Mouse (Mus musculus) neutrophil, adult 5-6 weeks (primary cell): ENCODE measurements around the gene Ptdss2. TPM values are rescaled to one million over a fixed set of nuclear protein-coding genes. Genes with fewer than 3 reads are reported as not detected.

ENCODE experiments used
- ATAC-seq: fragments of 151-379, 151-347 bp; 2 replicates; pipeline ENCODE4 v1.8.0; 2017; ENCODE audit warnings: mild to moderate bottlenecking, moderate TSS enrichment; ENCODE audit not compliant: insufficient number of reproducible peaks, poor library complexity, low FRiP score, severe bottlenecking; ENCODE audit errors: extremely low read depth
- total RNA-seq: library from RNA; stranded (forward); fragments of 200-1000 nt; gene quantifications from 2 replicates; pipeline ENCODE4 v1.2.3, GENCODE M21; 2017

Ptdss2 gene
- total RNA-seq, 1 experiment from 2014 or later, result 4.2 TPM

DNA sequence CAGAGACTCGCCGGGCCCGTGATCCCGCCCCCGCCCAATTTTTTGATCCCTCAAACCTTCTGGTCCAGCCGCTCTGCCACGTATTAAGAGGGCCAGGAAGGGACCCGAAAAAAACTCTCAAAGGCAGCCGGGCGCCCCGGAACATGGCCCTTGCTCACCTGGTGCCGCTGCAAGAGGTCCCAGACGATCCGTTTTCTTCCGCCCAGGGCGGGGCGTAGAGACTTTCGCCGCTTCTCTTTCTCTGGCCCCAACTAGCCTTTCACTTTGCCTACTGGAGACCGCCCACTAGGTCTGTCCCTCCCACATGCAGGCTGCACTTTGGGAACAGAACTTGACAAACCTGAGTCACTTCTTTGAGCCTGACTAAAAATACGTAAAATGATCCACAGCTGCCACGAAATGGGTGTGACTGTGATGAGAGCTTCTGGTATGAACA lies 46.4 kb downstream of the Ptdss2 start:
- ATAC-seq, result peak; percentile 76

DNA sequence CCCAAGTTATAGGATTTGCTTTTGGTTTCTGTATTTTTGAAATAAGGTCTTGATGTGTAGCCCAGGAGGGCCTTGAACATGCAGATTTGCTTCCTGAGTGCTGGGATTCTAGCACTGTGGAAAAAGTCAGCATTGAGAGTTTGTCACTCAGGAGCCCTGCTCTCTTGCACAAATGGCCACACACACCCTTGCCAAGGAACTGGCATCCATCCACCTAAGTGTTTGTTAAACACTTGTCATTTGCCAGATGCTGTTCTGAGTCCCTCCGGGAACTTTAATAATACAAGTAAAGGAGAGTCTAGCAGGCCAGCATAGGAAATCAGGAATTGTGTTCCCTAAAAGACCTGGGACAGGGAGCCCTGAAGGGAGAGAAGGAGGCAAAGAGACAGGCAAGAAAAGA lies 47.1 kb downstream of the Ptdss2 start:
- ATAC-seq, result no peak

DNA sequence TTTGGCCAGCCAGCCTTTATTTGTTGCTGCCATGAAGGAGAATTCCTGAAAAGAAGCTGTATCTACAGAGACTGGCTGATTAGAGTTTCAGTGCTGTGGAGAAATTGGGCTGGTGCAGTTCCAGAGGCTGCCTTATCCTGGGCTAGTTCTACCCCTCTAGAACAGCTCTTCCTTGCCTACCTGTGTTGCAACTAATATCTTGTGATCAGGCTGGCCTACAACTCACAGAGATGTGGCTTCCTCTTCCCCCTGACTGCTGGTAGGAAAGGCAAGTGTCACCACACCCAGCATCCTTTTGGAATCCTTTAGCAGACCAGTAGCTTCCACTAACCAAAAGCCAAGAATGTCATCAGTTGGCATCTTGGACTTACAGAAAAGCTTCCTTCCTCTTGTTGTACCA lies 47.7 kb downstream of the Ptdss2 start:
- ATAC-seq, result no peak

DNA sequence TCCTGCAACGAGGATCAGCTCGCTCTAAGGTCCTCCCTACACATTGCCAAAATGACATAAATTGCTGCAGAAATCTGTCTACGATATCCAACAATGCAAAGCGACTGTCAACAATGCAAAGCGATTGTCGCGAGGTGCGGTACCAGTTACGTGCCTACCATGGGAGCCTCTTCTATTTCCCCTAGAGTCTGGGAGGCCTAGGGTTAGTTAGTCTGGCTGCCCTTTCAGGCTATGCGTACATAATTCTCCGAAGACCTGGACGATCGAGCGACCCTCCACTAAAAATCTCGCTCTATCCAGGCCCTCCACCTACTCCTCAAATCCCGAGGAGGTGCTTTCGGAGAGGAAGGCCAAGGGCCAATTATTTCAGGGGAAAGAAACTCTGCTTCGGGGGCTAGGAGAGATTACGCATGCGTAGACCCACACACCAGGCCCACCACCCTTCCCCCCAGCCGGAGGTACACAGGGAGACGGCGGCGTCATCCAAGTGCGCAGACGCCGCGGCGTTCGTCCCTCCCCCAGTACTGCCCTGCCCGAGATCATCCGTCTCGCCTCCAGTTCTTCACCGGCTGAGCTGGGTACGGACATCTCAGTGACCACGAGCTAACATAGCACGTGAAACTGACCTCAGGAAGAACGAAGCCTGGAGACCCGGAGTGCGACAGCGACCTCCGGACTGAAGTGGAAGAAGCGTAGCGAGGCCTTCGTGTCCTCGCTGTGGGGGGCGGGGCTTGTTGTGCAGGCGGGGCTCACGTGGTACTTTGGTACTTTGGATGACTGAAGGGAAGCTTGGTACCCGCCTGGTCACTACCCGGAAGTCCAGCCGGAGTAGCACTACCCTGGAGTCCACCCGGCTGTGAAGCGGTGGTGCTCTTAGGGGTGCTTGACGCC lies 50.2 kb downstream of the Ptdss2 start, which contains the start of gene Rnh1:
TSS of gene Rnh1 (minus strand) at position 742 of the 891 bp plus-strand sequence.
- ATAC-seq, result peak; percentile 78

DNA sequence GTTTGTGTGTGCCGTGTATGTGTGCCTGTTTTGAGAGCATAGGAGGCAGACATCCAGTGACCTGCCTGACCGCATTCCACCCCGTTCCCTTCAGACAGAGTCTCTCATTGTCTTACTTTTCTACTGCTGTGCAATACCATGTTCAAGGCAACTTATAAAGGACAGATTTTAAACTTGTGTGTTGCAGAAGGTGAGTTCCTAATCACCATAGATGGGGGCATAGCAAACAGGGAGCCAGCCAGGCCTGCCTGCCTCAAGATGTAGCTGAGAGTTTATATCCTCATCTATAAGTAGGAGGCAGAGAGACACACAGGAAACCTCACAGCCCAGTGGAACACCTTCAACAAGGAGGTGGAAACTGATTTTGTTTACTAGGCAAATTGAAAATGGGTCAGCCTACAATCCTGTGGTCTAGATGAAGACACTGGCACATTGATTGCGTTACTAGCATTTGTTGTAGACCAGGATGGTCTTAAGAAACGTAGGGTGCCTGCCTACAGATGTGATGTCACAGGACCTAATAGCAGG lies 51.2 kb downstream of the Ptdss2 start:
- ATAC-seq, result no peak

DNA sequence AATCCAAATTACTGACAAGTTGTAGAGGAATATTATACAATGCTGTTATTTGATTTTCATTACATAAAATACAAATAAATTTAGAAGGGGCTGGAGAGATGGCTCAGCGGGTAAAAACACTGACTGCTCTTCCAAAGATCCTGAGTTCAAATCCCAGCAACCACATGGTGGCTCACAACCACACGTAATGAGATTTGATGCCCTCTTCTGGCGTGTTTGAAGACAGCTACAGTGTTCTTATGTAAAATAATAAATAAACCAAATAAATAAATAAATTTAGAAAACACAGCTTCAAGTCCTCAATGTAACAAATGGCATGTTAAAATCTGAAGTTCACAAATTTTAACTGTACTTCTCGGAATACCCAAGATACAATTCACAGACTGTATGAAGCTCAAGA lies 52.9 kb downstream of the Ptdss2 start:
- ATAC-seq, result no peak

DNA sequence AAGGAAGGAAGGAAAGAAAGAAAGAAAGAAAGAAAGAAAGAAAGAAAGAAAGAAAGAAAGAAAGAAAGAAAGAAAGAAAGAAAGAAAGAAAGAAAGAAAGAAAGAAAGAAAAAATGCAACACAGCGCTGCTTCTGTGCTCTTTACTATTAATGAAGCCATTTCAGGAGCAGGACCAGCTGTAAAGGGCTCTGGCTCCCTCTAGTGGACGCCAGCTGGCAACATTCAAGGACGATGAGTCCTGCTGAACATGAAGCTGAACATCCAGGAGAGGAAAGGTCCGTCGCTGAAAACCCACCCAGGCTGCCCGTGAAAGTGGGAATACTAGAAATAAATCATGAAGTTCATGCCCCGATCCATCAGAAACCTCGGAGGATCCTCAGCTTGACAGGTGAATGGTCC lies 54.0 kb downstream of the Ptdss2 start:
- peak; percentile 77 for ATAC-seq

DNA sequence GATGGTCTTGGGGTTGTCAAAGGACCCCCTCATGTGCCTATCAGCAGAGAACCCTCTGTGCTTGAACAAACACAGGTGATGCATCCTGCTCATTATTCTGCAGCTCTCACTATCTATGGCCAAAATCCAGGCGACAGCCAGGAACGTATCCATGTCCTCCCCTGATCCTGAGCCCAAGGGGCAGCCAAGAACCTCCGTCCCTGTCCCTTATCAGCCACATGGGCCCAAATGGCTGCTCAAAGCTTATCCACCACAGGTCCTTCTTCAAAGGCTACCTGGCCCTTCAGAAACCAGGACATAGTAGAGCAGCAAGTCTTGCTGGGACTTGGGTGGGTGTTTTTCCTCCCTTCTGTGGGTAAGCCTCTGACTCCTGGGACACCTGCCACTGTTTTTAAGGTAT lies 66.0 kb downstream of the Ptdss2 start:
- no peak for ATAC-seq

DNA sequence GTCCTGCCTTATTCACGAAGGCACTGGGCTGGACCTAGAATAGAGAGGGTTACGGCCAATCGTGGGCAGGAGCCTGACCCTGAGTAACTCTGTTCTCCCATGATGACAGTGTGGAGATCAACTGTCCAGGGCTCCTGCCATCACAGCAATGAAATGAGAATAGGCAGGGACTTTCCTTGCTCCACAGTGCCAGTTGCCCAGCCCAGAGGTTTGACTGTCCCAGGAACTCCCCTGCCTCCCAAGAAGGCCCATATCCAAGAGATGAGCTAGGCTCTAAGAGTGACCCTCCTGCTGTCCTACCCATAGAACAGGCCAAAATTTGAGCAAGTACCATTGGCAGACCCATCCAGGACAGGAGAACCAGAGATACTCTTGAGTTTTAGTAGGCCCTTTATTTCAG lies 66.6 kb downstream of the Ptdss2 start:
- no peak for ATAC-seq

DNA sequence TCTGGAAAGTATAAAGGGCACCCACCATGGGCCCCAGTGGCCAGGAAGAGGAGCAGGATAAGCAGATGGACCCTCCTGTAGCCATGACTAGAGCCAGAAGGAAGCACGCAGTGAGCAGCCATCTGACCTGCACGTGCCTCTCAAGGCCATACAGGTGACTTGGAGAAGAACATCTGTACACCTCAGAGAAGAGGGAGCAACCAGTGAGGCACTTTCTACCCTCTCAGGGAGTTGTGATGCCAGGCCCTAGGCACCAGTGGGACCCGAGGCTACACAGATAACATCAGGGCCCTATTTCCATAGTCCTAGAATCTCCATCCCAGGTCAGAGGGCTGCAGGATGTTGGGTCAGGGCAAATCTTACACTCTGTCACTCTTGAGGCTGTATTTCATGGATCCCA lies 68.0 kb downstream of the Ptdss2 start:
- ATAC-seq, result no peak

DNA sequence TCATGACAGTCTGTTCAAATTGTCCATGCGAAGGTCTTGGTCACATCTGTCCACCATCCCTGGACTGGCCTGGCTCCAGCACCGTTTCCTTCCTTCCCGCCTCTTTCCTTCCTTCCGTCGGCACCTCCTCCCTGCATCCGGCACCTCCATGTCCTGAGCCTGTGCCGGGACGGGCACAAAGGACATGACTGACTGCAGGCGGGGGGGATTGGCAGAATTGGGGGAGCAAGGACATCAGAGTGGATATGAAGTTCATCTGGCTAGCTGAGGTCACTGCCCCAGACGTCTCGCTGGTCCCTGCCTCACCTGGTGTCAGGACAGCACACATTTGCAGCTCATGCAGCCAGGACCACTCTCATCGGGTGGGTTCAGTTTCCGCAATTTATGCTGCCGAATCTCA lies 68.9 kb downstream of the Ptdss2 start:
- no peak for ATAC-seq

DNA sequence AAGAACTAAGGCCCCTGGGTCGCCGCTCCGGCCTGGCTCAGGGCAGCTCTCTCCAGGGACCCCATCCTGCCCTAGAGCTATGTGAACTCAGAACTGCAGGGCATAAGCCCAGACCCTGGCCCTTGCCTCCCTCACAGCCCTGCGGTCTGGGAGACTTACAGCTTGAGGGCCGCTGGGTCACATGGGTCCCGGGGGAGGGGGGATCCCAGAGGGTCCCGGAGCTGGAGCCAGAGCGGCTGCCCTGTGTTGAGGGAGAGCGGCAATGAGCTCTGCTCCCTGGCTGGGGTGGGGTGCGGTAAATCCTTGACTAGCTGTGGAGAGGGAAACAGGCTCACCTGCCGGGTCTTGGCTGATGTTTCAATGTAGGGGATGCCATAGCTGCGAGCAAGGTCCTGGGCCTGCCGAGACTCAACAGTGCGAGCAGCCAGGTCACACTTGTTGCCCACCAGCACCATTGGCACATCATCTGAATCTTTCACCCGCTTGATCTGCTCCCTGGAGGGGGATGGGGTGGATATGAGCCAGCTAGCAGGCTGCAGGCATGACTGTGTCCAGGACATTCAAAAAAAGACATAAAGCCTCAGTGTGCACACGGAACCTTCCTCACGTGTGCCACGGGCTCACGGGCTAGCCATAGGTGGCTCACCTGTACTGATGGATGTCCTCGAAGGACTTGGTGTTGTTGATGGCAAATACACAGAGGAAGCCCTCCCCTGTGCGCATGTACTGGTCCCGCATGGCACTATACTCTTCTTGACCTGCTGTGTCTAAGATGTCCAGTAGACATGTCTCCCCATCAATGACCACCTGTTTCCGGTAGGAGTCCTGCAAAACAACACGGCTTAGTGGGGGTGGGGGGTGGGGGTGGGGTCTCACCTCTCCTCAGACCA lies 69.9 kb downstream of the Ptdss2 start:
- no peak for ATAC-seq

DNA sequence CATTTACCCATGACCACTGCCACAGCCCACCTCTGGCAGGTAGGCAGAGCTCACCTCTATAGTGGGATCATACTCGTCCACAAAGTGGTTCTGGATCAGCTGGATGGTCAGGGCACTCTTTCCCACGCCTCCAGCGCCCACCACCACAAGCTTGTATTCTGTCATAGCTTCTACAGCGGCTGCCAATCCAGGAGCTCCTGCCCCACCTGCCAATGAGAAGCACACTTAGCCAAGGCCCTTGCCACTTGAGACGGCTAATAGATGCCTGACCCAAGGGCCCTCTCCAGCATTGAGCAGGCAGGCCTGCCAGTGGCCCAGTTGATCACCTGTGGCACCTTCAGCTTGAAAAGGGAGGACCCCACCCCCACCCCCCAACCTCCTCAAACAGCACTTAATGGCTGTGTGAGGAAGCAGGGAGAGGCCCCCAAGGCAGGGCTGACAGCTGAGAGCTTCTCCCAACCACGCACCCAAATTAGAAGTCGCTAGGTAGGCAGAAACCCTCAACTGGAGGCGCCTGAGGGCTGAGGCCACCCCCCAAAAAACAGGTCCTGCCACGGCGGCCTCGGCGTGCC lies 70.7 kb downstream of the Ptdss2 start:
- ATAC-seq, result no peak

DNA sequence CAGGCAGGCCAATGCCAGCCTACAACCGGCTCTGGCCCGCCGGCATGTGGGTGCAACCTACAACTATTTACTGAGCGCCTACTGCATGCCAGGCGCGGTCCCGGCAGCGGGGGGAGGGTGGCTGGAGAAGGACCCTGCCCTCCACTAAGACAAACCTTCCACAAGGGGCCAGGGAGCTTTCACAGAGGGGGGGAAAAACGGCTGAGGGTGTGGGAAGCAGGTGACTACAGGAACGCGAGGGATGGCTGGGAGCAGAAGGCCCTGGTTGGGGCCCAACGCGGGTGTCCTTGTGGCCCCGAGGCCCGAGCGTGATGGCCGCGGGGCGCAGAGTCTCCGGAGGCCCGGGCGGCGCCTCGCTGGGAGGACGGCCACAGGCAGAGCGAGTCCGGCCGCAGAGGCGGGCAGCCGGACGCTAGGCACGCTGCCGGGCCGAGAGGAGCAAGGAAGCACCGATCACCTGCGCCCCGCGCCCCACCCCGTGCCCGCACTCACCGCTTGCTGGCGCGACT lies 71.2 kb downstream of the Ptdss2 start:
- ATAC-seq, result no peak

DNA sequence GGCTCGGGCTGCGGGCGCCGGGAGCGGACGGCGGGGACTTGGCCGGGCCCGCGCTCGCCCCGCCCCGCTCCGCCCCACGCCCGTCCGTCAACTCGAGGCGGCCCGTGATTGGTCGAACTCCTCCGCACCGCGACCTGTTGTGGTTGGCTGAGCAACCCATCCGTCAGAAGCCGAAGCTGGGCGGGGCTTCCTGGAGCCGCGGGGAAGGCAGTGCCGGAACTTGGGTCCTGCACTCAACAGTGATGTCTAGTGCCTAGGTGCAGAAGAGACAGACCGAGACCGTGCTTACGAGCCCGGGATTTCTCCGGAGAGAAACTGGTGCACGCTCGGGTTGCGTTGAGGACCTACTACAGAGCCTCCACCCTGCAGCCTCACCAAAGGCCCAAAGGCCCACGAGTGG lies 71.8 kb downstream of the Ptdss2 start, which contains the start of the genes Hras and Lrrc56:
TSS of gene Hras (minus strand) at position 58 of the 400 bp plus-strand sequence.
TSS of gene Lrrc56 (plus strand) at position 210 of the 400 bp plus-strand sequence.
- ATAC-seq, result peak; percentile 90

DNA sequence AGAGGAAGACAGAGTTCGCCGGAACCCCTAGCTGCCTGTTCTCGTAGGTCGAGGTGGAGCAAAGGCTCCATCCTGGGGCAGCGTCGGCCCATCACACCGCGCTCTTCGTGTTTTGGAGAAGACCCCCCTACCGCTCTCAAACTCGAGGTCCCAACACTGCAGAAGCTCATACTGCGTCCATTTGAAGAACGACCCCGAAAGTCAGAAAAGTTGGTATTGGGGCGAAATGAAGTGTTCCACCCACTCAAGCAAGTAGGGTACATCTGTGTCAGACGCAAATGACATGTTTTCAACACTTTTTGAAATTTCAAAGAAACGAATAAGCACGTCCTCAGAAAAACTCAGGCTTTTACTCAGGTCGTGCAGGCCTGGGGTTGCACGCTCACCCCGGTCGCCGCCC lies 72.2 kb downstream of the Ptdss2 start:
- no peak for ATAC-seq

DNA sequence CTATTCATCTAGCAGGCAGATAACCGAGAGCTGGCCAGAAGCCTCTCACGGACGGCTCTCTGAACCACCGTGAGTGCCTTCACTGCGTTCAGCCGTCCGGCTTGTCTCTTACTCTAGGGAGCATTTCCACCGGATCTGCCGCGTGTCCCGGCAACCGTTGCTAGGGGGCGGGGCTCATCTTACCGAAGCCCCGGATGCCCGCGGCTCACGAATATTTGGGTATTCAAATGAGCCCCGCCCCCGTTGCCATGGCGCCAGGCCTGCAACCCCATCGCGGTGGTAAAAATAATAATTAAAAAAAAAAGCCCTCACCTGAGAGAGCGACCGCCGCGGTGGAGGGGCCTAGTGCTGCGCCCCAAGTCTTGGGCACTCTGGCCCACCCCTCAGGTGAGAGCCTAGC lies 72.6 kb downstream of the Ptdss2 start:
- peak; percentile 62 for ATAC-seq

DNA sequence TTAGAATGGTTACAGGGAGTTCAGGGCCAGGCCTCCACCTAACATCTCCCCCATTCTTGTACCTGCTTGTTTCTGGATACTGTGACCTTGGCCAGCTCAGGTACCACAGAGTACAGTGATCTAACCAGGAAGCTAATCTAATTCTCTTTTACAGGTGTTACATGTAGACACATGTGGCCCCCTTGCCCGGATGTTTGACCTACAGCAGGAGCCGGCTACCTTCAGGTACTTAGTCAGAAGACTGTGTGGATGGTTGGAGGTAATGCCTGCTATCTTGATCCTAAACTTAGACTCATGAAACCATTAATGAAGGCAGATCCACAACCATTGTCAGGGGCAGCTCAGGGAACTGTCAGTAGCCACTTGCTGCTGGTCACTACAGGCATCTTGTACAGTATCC lies 73.6 kb downstream of the Ptdss2 start:
- ATAC-seq, result no peak
